Mouse (Mus musculus) neural tube, embryonic 12.5 days (tissue): ENCODE data around the gene Rab42. TPM values are rescaled to one million over a fixed set of nuclear protein-coding genes. Genes with fewer than 3 reads are reported as not detected.
"Not testable (repeated sequence)": the region's sequence is repeated elsewhere in the genome, so short reads cannot be mapped to it uniquely, and the experiment has no call there.

Source experiments
- ATAC-seq: fragments of 200-750 bp; cut with Nextera tagmentation; 2 replicates; pipeline ENCODE4 v1.8.0; 2017; ENCODE audit warnings: low read depth, mild to moderate bottlenecking, moderate TSS enrichment, moderate library complexity; ENCODE audit not compliant: low FRiP score
- H3K27ac ChIP-seq: fragments of 300-500 bp; sonication (generic); 2 replicates; pipeline ENCODE4 v1.5.1; 2016
- H3K27me3 ChIP-seq: fragments of 300-500 bp; sonication (generic); replicated peaks from 2 replicates; pipeline ENCODE4 v1.6.1; 2016; ENCODE audit warnings: mild to moderate bottlenecking
- H3K36me3 ChIP-seq: fragments of 300-500 bp; sonication (generic); 2 replicates; pipeline ENCODE4 v1.6.1; 2016; ENCODE audit warnings: mild to moderate bottlenecking
- H3K4me1 ChIP-seq: fragments of 300-500 bp; sonication (generic); 2 replicates; pipeline ENCODE4 v1.6.1; 2016
- H3K4me2 ChIP-seq: fragments of 300-500 bp; sonication (generic); replicated peaks from 2 replicates; pipeline ENCODE4 v1.6.1; 2016; ENCODE audit warnings: mild to moderate bottlenecking
- H3K4me3 ChIP-seq: fragments of 300-500 bp; sonication (generic); 2 replicates; pipeline ENCODE4 v1.5.1; 2016
- H3K9ac ChIP-seq: fragments of 300-500 bp; sonication (generic); 2 replicates; pipeline ENCODE4 v1.6.1; 2016; ENCODE audit warnings: mild to moderate bottlenecking
- H3K9me3 ChIP-seq: fragments of 300-500 bp; sonication (generic); 2 replicates; pipeline ENCODE4 v1.6.1; 2016; ENCODE audit warnings: mild to moderate bottlenecking
- WGBS: fragments of 180-500 bp; shearing (Covaris S2); methylation state at CpG from one replicate; pipeline ENCODE4 v1.1.7; 2016; 5-methylcytosine and 5-hydroxymethylcytosine counted together
- polyA plus RNA-seq: library from polyadenylated mRNA; unstranded; fragments of >200 nt; fragmentation: Nextera tagmentation; extraction: Ambion mirVana; gene quantifications from 2 replicates; pipeline ENCODE4 v1.2.1, GENCODE M21; 2016

The Rab42 gene
- polyA plus RNA-seq, 1 experiment from 2014 or later, result 1.2 TPM

- no peak overlapping the region for H3K27ac ChIP-seq
- H3K4me3 ChIP-seq, result no peak overlapping the region
- H3K27me3 ChIP-seq, result no peaks in the 10 kb centered on the region
- no peak overlapping the region for H3K4me2 ChIP-seq
- ATAC-seq, result no peak
- H3K9me3 ChIP-seq, result peaks cover 5% of the 10 kb centered on the region
- WGBS, result 50% methylated on average over 4 of the region's 4 CpGs
- H3K36me3 ChIP-seq, result peaks cover 49% of the 10 kb centered on the region
- H3K9ac ChIP-seq, result no peak overlapping the region
- H3K4me1 ChIP-seq, result no peaks in the 10 kb centered on the region
Measured at GRCm38 (mm10) chr4:132292988-132293387, 10.2 kb downstream of the Rab42 start.

GRCm38 (mm10) chr4:132291624-132292335 is 11.4 kb downstream of the Rab42 start:
- no peak for ATAC-seq
- no peak overlapping the region for H3K4me2 ChIP-seq
- no peak overlapping the region for H3K4me3 ChIP-seq
- H3K36me3 ChIP-seq, result peaks cover 55% of the 10 kb centered on the region
- no peaks in the 10 kb centered on the region for H3K4me1 ChIP-seq
- 86% methylated on average over 12 of the region's 12 CpGs for WGBS
- no peak overlapping the region for H3K27ac ChIP-seq
- H3K9ac ChIP-seq, result no peak overlapping the region
- peaks cover 5% of the 10 kb centered on the region for H3K9me3 ChIP-seq
- no peaks in the 10 kb centered on the region for H3K27me3 ChIP-seq

GRCm38 (mm10) chr4:132291056-132291455 is 12.1 kb downstream of the Rab42 start:
- ATAC-seq, result no peak
- WGBS, result 91% methylated on average over 4 of the region's 4 CpGs
- Histone ChIP-seq H3K9ac (no peak overlapping the region), H3K4me2 (no peak overlapping the region), H3K27me3 (no peaks in the 10 kb centered on the region), H3K36me3 (peaks cover 60% of the 10 kb centered on the region), H3K4me3 (no peak overlapping the region), H3K9me3 (peaks cover 5% of the 10 kb centered on the region), H3K27ac (no peak overlapping the region), H3K4me1 (no peaks in the 10 kb centered on the region)

- not testable (repeated sequence) for H3K4me3 ChIP-seq, H3K4me2 ChIP-seq, ATAC-seq, H3K9ac ChIP-seq, H3K27me3 ChIP-seq, H3K27ac ChIP-seq, H3K4me1 ChIP-seq, H3K9me3 ChIP-seq
- WGBS, result 83% methylated on average over 5 of the region's 5 CpGs
- H3K36me3 ChIP-seq, result peaks cover 67% of the 10 kb centered on the region
Measured at GRCm38 (mm10) chr4:132288840-132289239, 14.3 kb downstream of the Rab42 start.

GRCm38 (mm10) chr4:132275949-132276348 is 27.2 kb downstream of the Rab42 start:
- Histone ChIP-seq H3K9me3 (no peaks in the 10 kb centered on the region), H3K4me2 (no peak overlapping the region), H3K9ac (no peak overlapping the region), H3K27me3 (no peaks in the 10 kb centered on the region), H3K36me3 (no peaks in the 10 kb centered on the region), H3K4me3 (no peak overlapping the region), H3K27ac (no peak overlapping the region), H3K4me1 (peaks cover 14% of the 10 kb centered on the region)
- 92% methylated on average over 3 of the region's 3 CpGs for whole genome bisulfite sequencing
- no peak for ATAC-seq

- Histone ChIP-seq H3K4me3 (peak within 1 kb of the TSS; percentile 70), H3K9me3 (no peaks in the 10 kb centered on the region), H3K27ac (peak within 1 kb of the TSS; percentile 54), H3K9ac (peak within 1 kb of the TSS; percentile 84), H3K4me2 (peak within 1 kb of the TSS; percentile 92), H3K36me3 (no peaks in the 10 kb centered on the region), H3K27me3 (no peaks in the 10 kb centered on the region), H3K4me1 (peaks cover 14% of the 10 kb centered on the region)
- peak; percentile 88 for ATAC-seq
- WGBS, result under 1% methylated on average over 48 of the region's 48 CpGs
Measured at GRCm38 (mm10) chr4:132274156-132274862, 28.9 kb downstream of the Rab42 start, which contains the start of gene Taf12. TSS of gene Taf12 (plus strand) at chr4:132274375.

GRCm38 (mm10) chr4:132273166-132273565 is 30.0 kb downstream of the Rab42 start:
- Histone ChIP-seq H3K9ac (no peak overlapping the region), H3K27me3 (no peaks in the 10 kb centered on the region), H3K4me2 (peak overlapping the region; percentile 92), H3K27ac (no peak overlapping the region), H3K9me3 (no peaks in the 10 kb centered on the region), H3K36me3 (no peaks in the 10 kb centered on the region), H3K4me3 (no peak overlapping the region), H3K4me1 (peaks cover 14% of the 10 kb centered on the region)
- ATAC-seq, result no peak
- 77% methylated on average over 2 of the region's 2 CpGs for WGBS

- Histone ChIP-seq H3K27ac (peak overlapping the region; percentile 69), H3K4me2 (peak overlapping the region; percentile 52), H3K9me3 (no peaks in the 10 kb centered on the region), H3K9ac (0 out of 2 replicates have a peak overlapping the region, but pooled peaks have one; percentile 23), H3K4me3 (peak overlapping the region; percentile 7; the same call in 1 of the 2 replicates), H3K36me3 (no peaks in the 10 kb centered on the region), H3K4me1 (peaks cover 7% of the 10 kb centered on the region), H3K27me3 (no peaks in the 10 kb centered on the region)
- WGBS, result under 1% methylated on average over 35 of the region's 35 CpGs
- ATAC-seq, result peak; percentile 82
Measured at GRCm38 (mm10) chr4:132269740-132270560, 33.2 kb downstream of the Rab42 start.

GRCm38 (mm10) chr4:132268871-132269739 is 34.1 kb downstream of the Rab42 start:
- Histone ChIP-seq H3K4me3 (no peak overlapping the region), H3K9me3 (no peaks in the 10 kb centered on the region), H3K36me3 (no peaks in the 10 kb centered on the region), H3K27ac (no peak overlapping the region), H3K27me3 (no peaks in the 10 kb centered on the region), H3K4me2 (no peak overlapping the region), H3K9ac (no peak overlapping the region), H3K4me1 (peaks cover 6% of the 10 kb centered on the region; the same call in 1 of the 2 replicates)
- ATAC-seq, result no peak
- WGBS, result 17% methylated on average over 6 of the region's 6 CpGs

- Histone ChIP-seq H3K4me3 (no peak overlapping the region), H3K4me1 (0 out of 2 replicates have a peak, but pooled peaks cover 2% of the 10 kb centered on the region), H3K27ac (no peak overlapping the region), H3K9ac (no peak overlapping the region), H3K4me2 (no peak overlapping the region), H3K27me3 (no peaks in the 10 kb centered on the region), H3K36me3 (no peaks in the 10 kb centered on the region), H3K9me3 (no peaks in the 10 kb centered on the region)
- WGBS, result 85% methylated on average over 3 of the region's 3 CpGs
- no peak for ATAC-seq
Measured at GRCm38 (mm10) chr4:132266835-132267349, 36.3 kb downstream of the Rab42 start.

- Histone ChIP-seq H3K4me2 (no peak overlapping the region), H3K27ac (no peak overlapping the region), H3K4me1 (peaks cover 15% of the 10 kb centered on the region), H3K36me3 (no peaks in the 10 kb centered on the region), H3K27me3 (no peaks in the 10 kb centered on the region), H3K9me3 (no peaks in the 10 kb centered on the region), H3K4me3 (no peak overlapping the region), H3K9ac (no peak overlapping the region)
- 94% methylated on average over 7 of the region's 7 CpGs for WGBS
- no peak for ATAC-seq
Measured at GRCm38 (mm10) chr4:132263313-132263712, 39.9 kb downstream of the Rab42 start.
